Mouse (Mus musculus): ENCODE data around the gene Gch1. TPM values are rescaled to one million over a fixed set of nuclear protein-coding genes. Genes with fewer than 3 reads are reported as not detected.
A peak's percentile ranks its signal among the peaks of the same experiment; 100 is the strongest.

The Gch1 gene
- polyA plus RNA-seq (2017; shearing (Covaris generic)), result 1 to 10 TPM; 2.3 to 4.1 (median 3.8) TPM

DNA sequence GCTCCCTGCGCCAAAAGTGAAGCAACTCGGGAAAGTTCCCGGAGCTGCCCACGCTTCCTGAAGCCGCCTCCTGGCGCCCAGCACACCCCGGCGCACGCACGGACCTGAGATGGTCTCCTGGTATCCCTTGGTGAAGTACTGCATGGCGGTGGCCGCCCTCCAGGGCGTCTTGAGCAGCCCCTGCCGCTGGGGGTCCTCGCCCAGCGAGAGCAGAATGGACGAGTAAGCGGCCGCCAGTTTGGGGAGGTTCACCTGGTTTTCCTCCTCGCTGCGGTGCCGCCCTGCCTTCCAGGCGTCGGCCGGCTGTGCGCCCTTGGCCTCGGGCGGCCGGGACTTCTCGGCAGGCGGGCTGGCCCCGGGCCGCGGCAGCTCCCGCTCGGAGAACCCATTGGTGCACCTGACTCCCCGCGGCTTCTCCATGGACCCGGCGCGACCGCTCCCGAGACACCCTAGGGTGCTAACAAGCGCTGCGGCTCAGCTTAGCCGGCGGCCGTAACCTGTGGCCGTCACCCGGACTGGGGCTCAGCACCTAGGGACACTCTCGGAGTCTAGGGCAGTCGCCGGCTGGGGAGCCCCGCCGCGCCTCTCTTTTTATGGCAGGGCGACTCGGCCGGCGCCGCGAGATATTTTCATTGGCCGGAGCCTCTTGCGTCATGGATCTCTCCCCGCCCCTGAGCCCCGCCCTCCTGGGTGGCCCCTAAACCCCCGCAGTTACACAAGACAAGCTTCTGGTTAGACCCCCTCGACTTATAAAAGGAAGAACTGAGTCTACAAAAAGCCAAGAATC is at the start of gene Gch1:
Gene Gch1, minus strand, starts transcription at position 566 of the 787 bp plus-strand sequence.
- ATAC-seq, result peak; percentile 54

DNA sequence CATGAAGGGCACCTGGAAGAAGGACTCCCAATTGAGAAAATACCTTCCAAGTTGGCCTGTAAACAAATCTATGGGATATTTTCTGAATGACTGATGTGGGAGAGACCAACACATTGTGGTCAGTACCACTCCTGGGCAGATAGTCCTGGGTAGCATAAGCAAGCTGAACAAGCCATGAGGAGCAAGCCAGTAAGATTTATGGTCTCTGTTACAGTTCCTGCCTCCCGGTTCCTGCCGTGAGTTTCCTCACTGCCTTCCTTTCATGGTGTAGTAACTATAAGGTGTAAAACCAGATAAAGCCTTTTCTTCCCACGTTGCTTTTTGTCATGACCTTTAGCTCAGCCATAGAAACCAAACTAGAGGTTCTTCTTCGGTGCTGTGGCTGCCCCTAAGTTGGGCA is 48.1 kb upstream of the Gch1 start:
- ATAC-seq, result no peak

DNA sequence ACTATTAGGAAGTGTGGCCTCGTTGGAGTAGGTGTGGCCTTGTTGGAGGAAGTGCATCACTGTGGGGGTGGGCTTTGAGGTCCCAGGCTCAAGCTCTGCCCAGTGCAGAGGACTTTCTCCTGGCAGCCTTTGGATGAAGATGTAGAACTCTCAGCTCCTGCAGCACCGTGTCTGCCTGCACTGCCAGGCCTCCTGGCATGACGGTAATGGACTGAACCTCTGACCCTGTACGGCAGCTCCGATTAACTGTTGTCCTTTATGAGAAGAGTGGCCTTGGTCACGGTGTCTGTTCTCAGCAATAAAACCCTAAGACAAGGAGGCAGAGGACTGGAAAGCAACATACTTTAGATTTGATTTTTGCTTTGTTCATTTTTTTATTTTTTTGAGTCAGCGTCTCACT is 47.3 kb upstream of the Gch1 start:
- ATAC-seq, result no peak

DNA sequence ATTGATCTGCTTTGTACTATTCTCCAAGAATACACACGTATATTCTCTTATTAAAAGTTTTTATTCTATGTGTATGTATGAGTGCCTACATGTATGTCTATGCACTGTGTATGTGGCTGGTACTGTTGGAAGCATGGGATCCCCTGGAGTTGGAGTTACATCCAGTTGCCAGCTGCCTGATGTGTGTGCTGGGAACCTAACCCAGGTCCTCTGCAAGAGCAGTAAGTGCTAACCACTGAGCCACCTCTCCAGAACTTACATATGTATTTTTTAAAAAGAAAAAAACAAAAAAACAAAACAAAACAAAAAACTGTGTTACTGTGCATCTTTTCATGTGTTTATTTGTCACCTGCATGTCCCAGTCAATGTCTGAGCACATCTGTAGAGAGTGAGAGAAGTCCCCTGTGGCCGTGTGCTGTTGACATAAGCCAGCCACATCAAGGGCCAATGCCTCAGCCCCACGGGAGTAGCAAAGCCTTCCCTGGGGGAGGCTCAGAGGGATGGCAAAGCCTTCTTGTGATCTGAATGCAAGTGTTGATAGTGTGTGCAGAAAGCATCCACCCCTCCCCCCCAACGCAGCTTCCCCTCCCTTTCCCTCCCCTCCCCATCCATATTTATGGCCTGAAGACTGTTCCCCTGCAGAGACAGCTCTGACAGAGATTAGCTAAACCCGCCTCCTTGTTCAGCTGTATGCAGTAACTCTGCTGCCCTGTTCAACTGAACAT is 45.5 kb upstream of the Gch1 start:
- ATAC-seq, result no peak

DNA sequence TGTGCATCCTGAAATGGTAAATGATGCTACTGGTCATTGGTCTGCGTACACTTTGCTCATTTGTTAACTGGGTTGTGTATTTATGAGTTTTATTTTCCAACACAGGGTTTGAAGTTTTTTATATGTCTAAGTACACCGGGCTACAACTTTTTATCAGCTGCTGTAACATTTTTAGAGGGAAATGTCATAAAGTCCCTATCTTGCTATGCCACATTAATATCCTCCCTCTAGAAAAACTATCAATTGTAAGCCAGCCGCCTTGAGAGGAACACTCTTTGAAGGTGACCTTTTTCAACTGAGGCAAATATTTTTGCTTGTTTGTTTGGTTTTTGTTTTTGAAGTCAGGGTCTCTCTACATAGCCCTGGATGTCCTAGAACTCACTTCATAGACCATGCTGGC is 44.8 kb upstream of the Gch1 start:
- ATAC-seq, result no peak

DNA sequence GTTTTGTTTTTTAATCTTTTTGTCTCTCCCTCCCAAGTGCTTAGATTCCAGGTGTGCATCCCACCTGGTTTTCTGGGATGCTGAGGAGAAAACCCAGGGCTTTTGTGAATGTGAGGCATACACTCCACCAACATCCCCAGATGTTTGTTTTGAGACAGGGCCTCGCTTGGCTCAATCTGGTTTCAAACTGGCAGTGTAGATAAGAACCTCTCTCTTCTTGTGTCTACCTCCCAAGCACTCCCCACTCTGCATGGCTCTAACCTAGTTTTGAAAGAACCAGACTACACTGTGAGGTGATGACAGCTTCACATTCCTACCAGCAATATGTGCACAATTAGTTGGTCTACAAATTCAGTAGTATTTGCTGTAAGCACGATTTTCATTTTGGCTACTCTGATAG is 44.4 kb upstream of the Gch1 start:
- no peak for ATAC-seq

DNA sequence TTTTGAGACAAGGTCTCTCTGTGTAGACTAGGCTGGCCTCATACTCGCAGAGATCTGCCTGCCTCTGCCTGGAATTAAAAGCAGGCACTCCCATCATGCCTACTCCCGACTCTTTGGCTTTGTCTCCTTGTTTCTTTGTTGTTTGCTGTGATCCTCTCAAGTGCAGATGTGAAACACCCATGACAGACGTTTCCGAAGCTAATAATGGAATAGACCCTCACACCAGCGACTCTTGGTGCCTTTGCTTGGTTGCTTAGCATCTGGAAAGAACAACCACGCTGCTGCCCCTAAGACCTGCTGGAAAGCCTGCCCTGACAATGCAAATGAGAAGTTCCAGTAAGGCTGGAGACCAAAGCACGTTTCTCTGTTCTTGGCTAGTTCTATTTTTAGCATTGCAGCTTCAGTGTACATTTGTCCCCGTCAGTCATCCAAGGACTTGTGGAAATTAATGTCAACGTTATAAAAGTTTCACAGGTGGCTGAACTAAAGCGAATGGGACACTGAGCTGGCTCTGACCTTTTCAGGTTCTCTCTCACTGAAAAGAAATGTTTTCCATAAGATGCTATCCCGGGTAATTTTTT is 40.7 kb upstream of the Gch1 start:
- ATAC-seq, result no peak

DNA sequence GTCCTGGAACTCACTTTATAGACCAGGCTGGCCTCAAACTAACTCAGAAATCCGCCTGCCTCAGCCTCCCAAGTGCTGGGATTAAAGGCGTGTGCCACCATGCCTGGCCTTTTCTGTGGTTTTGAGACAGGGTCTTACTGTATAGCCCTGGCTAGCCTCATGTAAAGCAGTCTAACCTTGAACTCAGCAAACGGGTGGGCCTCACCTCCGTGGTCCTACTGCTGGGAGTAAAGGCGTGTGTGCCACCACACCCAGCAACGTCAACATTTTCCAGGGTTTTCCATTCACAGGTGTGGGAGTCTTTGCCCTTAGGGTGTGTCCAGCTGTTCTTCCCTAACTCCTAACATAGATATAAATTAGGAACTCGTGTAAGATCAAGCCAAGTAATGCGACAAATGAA is 36.7 kb upstream of the Gch1 start:
- no peak for ATAC-seq

DNA sequence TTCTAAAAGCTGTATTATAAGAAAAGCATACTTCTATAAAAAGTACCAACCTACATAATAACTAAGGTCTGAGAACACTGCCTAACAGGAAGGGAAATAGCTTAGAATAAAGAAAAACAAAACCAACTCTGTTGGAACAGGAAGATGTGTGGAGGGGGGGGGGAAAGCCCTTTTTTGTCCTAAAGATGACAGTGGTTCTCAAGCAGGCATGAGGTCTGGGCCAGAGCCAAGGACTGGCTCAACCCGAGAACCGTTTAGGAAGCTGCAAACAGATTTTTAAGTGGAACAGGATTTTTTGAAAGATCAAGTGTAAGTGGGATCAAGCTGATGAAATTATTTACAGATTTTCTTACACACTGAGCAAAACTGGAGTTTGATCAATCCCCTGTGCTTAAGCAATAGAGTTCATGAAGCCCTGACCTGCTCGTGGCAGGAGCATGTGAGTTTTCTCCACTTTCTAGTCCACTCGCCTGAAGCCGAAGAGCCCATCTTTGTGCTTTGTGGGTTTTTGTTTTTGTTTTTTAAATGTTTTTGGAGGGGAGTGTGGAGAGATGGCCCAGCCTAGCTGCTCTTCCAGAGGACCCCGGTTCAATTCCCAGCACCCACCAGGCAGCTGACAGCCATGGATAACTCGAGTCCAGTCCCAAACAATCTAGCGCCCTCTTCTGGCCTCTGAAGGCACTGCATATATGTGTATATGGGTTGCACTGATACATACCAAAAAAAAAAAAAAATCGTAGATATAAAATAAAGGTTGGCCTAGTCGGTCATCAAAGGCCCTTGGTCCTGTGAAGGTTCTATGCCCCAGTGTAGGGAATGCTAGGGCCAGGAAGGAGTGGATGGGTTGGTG is 35.5 kb upstream of the Gch1 start:
- no peak for ATAC-seq

DNA sequence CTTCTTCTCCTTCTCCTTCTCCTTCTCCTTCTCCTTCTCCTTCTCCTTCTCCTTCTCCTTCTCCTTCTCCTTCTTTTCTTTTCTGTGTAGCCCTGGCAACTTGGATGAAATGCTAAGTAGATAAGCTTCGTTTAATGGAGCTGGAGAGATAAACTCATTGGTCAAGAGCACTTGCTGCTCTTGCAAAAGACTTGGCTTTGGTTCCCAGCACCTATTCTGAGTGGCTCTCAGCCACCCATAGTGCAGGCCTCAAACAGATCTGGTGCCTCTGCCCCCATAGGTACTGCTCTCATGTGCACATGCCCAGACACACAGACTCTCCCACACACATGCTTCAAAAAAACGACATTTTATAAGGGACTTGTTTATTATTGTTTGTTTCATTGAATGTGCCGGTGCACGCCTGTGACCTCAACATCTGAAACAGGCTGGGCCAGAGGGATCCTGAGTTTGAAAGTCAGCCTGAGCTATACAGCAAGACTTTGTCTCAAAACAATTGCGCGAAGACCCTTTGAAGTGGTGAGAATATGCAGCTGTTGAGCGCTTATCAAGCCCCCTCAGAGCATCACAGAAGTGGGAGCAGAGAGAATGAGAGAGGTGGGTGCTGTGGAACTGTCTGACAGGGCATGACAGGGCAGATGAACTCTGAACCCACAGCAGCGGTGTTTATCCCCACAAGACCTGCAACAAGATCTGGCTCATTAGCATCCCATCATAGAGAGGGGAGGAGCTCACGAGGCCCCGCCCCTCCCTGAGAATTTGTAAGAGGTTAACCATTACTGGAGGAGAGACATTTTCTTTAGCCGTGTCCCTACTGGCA is 33.6 kb upstream of the Gch1 start:
- no peak for ATAC-seq

DNA sequence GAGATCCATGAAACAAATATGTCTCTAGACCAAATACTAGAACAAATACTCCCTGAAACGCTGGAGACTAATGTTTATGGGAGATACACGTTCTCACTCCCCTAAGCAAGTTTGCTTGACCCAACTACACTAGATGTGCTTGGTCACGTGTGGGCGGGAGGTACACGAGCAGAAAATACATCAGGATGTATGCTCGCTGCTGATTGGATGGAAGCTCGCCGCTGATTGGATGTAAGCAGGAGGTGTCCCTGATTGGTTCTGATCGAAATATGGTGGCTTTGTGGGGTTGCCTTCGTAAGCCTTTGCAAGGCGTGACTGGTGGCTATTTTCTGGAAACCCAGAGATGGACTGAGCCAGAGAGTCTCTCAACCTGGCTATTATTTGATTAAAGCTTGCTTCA is 32.4 kb upstream of the Gch1 start:
- no peak for ATAC-seq

DNA sequence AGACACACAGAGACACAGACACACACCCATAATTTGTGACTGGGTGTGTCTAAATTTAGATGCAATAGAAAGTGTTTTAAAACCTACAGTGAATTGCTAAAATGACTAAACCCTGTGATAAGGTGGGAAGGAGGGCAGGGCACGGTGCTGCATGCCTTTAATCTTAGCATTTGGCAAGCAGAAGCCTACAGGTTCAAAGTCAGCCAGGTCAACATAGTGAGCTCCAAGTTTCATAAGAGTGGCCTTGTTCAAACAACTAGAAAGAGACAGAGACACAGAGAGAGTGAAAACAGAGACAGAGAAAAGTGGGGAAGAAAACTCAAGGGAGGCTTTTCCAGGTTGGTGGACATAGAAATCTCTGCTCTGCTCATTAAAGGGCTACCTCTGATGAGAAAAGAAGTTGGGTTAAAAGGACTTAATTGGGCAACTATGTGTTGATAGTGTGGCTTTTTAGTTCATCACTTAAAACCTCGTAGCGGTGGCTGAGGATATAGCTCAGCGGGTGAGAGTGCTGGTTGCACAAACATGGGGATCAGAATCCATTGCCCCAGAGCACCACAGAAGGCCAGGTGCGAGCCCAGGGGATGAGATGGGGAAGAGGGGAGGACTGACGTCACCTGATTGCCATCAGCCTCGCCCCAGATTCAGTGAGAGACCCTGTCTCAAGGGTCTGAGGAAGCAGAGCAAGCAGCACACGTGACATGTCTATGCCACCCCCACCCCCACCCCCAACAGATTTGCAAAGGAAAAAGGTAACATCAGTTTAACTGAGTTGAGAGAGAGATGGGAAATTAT is 31.2 kb upstream of the Gch1 start:
- ATAC-seq, result no peak

DNA sequence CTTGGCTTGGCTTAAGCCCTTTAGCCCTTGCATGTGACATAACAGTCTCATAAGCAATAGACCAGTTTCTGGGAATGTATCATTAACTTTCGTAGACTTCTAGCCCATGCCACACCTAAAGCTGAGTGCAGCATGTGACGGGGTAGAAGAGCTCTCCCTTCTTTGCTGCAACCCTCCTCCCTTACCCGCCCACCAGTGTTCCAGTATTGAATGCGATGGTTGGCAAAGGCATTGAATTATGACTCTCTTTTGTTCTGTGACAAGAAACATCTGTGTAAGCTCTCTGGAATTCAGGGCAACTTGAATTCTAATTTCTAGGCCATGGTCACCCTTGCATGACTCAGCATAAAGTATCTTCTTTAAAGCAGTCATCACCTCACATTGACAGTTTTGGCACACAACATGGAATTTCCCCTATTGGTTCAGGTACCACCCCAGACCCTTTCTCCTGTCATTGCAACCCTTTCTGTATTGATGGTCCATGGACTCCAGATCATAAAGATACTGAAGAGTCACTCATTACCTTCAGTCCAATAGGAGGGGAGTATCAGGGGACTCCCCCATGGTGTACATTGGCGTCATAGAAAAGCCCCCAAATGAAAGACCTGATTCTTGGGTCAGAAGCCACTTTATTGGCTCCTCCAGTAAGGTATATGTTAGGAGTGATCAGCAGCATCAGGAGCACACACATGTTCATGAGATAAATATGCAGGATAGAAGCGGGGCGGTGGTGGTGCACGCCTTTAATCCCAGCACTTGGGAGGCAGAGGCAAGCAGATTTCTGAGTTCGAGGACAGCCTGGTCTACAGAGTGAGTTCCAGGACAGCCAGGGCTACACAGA is 29.8 kb upstream of the Gch1 start:
- ATAC-seq, result no peak

DNA sequence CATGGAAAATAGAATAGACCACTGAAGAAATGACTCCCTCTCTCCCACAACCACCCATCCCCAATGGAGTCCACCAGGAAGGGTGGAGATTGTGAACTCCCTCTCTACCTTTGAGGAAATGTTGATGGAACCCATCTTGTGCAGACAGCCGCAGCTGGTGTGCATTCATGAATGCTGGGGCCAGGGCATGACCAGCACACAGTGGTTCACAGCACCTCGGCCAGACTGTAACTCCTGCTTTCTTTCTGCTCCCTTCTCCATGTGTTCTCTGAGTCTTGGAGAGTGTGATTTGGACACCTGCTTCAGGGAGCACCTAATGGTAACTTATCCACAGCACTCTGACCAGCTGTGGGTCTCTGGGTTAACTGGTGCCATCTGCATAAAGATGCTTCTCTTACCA is 27.3 kb upstream of the Gch1 start:
- no peak for ATAC-seq

DNA sequence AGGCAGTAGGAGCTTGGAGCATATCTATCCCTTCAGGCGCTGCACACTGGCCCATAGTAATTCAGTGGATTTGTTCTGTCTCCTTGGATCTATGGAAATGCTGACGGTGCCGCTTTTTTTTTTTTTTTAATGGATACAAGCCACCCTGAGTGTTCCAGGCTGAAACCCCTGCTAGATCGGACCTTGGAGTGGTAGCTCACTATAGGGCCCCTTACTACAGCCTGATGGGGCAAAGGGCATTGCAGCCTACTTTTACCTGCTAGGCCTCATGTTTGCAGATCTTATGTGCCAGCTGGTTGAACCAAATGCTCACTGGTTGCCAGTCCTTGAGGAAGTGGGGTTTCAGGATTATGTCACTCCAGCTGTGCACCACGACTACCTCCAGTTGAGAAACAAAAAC is 25.2 kb upstream of the Gch1 start:
- ATAC-seq, result no peak

DNA sequence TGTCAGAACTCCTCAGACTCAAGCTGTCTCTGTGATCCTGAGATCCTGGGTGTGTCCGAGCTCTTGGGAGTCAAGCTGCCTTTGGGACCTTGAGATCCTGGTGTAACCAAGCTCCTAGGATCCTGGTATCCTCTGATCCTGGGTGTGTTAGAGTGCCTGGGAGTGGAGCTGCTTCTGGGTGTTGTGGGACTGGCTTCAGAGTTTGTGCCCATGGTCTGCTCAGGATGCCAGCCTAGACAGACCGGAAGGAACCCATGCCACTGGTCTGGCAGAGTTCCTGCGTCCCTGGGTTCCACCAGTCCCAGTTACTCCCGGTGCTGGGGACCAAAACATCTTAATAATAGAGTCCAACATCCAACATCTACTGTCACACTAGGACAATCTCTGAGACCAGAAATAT is 24.1 kb upstream of the Gch1 start:
- no peak for ATAC-seq

DNA sequence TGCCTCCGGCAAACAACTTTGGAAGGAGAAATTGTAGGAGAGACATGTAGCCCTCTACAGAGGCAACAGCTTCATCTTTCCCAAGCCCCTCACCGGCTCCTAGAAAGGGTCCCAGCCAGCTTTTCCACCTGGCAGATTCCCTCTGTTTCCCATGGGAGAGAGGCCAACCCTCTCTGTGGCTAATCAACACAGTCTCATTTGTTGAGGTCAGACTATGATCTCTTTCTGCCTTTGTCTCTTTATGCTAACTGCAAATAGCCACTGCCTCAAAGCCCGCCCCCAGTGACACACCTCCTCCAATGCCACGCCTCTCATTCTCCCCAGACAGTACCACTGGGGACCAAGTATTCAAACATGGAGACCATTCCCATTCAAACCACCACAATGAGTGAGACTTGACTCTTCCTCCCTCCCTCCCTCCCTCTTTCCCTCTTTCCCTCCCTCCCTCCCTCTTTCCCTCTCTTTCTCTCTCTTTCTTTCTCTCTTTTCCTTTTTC is 20.5 kb upstream of the Gch1 start:
- no peak for ATAC-seq

DNA sequence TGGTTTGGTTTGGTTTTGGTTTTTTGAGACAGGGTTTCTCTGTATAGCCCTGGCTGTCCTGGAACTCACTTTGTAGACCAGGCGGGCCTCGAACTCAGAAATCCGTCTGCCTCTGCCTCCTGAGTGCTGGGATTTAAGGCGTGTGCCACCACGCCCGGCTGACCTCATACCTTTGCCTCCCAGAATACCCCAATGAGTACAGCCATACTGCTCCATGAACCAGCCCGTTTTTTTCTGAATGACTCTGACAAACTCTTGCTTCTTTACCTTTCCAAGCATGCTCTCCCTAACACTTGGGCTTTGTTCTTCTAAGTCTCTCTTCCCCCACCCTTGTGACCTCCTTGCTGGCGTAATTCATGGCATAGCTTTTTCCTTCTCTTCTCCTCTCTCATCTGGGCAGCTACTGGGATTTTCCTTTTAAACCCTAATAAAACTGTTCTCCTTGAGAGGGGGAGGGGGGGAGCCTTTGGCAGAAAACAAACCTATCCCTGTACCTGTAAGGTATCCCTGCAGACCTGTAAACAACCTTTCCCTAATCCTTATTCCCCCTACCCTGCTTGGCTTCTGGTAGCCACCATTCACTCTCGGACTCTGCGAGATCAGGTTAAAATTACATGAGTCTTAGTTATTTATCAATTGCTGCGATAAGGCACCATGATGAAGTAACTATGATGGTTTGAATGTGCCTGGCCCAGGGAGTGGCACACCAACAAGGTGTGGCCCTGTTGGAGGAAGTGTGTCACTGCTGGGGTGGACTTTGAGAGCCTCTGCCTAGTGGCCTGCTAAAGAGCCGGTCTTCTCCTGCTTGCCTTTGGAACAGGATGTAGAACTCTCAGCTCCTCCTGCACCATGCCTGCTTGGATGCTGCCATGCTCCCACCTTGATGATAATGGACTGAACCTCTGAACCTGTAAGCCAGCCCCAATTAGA is 19.6 kb upstream of the Gch1 start:
- no peak for ATAC-seq

DNA sequence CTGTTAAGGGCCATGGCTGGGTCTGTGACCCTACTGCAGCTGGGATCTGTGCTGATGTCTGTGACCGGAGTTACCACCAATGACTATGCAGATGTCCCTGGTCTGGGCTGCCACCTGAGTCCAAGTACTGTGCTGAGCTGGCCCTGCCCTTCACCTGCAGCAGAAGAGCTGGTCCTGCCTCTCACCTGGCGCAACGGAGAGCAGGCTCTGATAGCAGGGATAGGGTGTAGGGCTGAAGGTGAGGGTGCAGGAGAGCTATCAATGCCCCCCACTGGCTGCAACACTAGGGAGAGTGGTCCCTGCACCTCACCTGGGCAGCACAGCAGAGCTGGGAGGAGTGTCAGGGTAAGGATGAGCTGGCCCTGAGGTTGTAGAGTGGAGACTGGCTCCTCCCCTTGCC is 17.4 kb upstream of the Gch1 start:
- no peak for ATAC-seq

Measured in inflammation-experienced regulatory T-cells, adult 6 months (primary cell).